Mouse (Mus musculus): Measurements from ENCODE around the gene Slc25a11.

Gene Slc25a11

GRCm38 (mm10) chr11:70650322-70651175 lies 3.3 kb upstream of the Slc25a11 start:
- no peak for DNase-seq (ENCODE audit: low spot score)

GRCm38 (mm10) chr11:70649185-70649734 lies 2.0 kb upstream of the Slc25a11 start:
- DNase-seq (ENCODE audit: low spot score): no peak

GRCm38 (mm10) chr11:70648512-70648911 lies 1.2 kb upstream of the Slc25a11 start:
- no peak for DNase-seq (ENCODE audit: low spot score)

GRCm38 (mm10) chr11:70647716-70648420 lies 589 bp upstream of the Slc25a11 start:
- DNase-seq (ENCODE audit: low spot score): peak; percentile 50

GRCm38 (mm10) chr11:70646259-70646555 lies 1.1 kb downstream of the Slc25a11 start:
- DNase-seq (ENCODE audit: low spot score): no peak

GRCm38 (mm10) chr11:70645461-70646258 lies 1.6 kb downstream of the Slc25a11 start:
- DNase-seq (ENCODE audit: low spot score): no peak

GRCm38 (mm10) chr11:70644564-70645103 lies 2.6 kb downstream of the Slc25a11 start:
- no peak for DNase-seq (ENCODE audit: low spot score)

- no peak for DNase-seq (ENCODE audit: low spot score)
Observed at GRCm38 (mm10) chr11:70643051-70643450, 4.2 kb downstream of the Slc25a11 start.

GRCm38 (mm10) chr11:70641241-70641640 lies 6.0 kb downstream of the Slc25a11 start:
- DNase-seq (ENCODE audit: low spot score): no peak

- DNase-seq (ENCODE audit: low spot score): no peak
Observed at GRCm38 (mm10) chr11:70639976-70640375, 7.3 kb downstream of the Slc25a11 start.

GRCm38 (mm10) chr11:70638714-70639278 lies 8.5 kb downstream of the Slc25a11 start, which contains the start of gene Gp1ba:
TSS of gene Gp1ba (plus strand) at chr11:70639122.
- no peak for DNase-seq (ENCODE audit: low spot score)

GRCm38 (mm10) chr11:70638293-70638692 lies 9.0 kb downstream of the Slc25a11 start:
- DNase-seq (ENCODE audit: low spot score): no peak

GRCm38 (mm10) chr11:70637764-70638163 lies 9.5 kb downstream of the Slc25a11 start:
- DNase-seq (ENCODE audit: low spot score): no peak

- DNase-seq (ENCODE audit: low spot score): no peak
Observed at GRCm38 (mm10) chr11:70635601-70636000, 11.7 kb downstream of the Slc25a11 start.

GRCm38 (mm10) chr11:70630129-70630528 lies 17.1 kb downstream of the Slc25a11 start:
- no peak for DNase-seq (ENCODE audit: low spot score)

- no peak for DNase-seq (ENCODE audit: low spot score)
Observed at GRCm38 (mm10) chr11:70629557-70629956, 17.7 kb downstream of the Slc25a11 start.

GRCm38 (mm10) chr11:70628431-70628830 lies 18.8 kb downstream of the Slc25a11 start:
- no peak for DNase-seq (ENCODE audit: low spot score)

- no peak for DNase-seq (ENCODE audit: low spot score)
Observed at GRCm38 (mm10) chr11:70626877-70627276, 20.4 kb downstream of the Slc25a11 start.

GRCm38 (mm10) chr11:70625473-70625872 lies 21.8 kb downstream of the Slc25a11 start:
- DNase-seq (ENCODE audit: low spot score): no peak

GRCm38 (mm10) chr11:70623053-70623742 lies 24.1 kb downstream of the Slc25a11 start:
- no peak for DNase-seq (ENCODE audit: low spot score)

Data from ovary, postnatal 36 days (tissue).